Mouse (Mus musculus) layer of hippocampus, adult 2 months (tissue): ENCODE data around the gene C1d. TPM values are rescaled to one million over a fixed set of nuclear protein-coding genes. Genes with fewer than 3 reads are reported as not detected.

Source experiments
- DNase-seq, 2 experiments: peaks; one replicate each; pipeline ENCODE4 v3.0.0; 2022; ENCODE audit warnings: low spot score in 2 of 2
- H3K27ac ChIP-seq: fragments of 200-600 bp; 2 replicates; pipeline ENCODE4 v1.8.1; 2022
- H3K4me3 ChIP-seq: fragments of 200-600 bp; 2 replicates; pipeline ENCODE4 v1.8.1; 2022; ENCODE audit warnings: mild to moderate bottlenecking
- CTCF ChIP-seq: fragments of 200-600 bp; conservative IDR thresholded peaks from 2 replicates; pipeline ENCODE4 v1.8.1; 2022; ENCODE audit warnings: antibody characterized with exemption, mild to moderate bottlenecking, moderate library complexity
- total RNA-seq, 2 experiments: library from RNA; stranded (reverse); gene quantifications; 2 replicates each; pipeline ENCODE4 v1.2.3; 2021

Gene C1d
- total RNA-seq, 2 experiments from 2014 or later: 44.8 to 50.8 TPM

- no peak overlapping the region for H3K27ac ChIP-seq
- no peak for DNase-seq
- H3K4me3 ChIP-seq: no peak overlapping the region
- TF ChIP-seq CTCF: no peak
Measured at GRCm38 (mm10) chr11:17268801-17269200, 11.4 kb downstream of the C1d start.

DNA sequence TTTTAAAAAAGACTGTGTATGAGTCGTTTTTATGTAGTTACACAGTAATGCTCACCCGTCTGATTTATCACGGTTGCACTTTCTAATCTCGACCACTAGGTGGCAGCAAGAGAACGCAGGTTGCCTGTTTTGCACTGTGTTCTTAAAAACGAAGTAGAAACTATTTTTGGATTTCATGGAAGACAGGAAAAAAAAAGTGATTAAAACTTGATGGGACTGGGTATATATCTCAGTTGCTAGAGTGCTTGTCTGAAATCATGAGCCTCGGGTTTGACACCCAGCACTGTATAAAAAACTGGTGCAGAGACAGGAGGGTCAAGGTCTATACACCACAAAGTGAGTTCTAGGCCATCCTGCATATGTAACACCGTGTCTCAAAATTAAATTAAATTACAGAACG is 22.6 kb downstream of the C1d start:
- H3K27ac ChIP-seq: no peak overlapping the region
- no peak overlapping the region for H3K4me3 ChIP-seq
- peak; percentile 92 for TF ChIP-seq CTCF
- peak in 1 of 2 experiments; percentile 59 for DNase-seq

GRCm38 (mm10) chr11:17284055-17284454 is 26.7 kb downstream of the C1d start:
- H3K4me3 ChIP-seq: no peak overlapping the region
- no peak overlapping the region for H3K27ac ChIP-seq
- no peak for DNase-seq
- peak; percentile 68 for TF ChIP-seq CTCF

- TF ChIP-seq CTCF: no peak
- no peak for DNase-seq
- no peak overlapping the region for H3K27ac ChIP-seq
- H3K4me3 ChIP-seq: no peak overlapping the region
Measured at GRCm38 (mm10) chr11:17288884-17289283, 31.5 kb downstream of the C1d start.

DNA sequence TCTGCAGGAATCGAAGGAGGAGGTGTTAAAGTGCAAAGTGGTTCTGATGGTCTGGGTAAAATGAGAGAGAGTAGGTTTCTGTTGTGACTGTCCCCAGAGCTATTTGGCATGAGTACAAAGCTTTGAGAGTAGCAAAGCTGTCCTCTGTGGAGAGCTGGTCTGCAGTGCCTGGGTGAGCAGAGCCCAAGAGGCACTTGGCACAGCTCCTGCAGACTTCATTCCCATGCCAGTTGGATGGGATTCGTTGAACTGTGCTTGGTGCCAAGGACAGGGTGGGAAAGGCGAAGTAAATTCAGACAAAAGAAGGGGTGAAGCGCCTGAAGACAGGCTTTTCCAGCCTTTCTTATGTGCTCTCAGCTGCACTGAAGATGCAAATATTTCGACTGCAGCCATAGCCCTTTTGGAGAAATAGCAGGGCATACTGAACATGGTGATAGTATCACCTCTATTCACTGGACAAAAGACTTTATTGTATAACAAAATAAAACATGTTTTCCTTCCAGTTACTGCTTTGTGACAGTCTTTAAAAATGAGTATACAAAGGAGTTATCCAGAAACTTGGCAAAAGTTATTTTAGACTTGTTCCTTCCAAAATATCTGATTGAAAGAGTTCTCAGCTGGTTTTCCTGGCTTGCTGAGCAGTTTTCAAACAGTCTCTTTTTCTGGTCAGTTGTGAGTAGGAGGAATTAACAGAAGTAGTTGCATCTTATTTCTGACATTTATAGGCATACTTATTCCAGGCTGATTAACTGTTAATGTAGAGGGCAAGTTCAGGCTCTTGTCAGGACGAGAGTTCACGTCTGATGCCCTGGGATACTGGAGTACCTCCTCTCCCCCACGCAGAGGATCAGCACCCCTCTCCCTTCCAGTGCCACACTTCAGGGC is 48.9 kb downstream of the C1d start:
- Histone ChIP-seq H3K4me3 (no peak overlapping the region), H3K27ac (no peak overlapping the region)
- DNase-seq: peak; percentile 48 to 72
- TF ChIP-seq CTCF: no peak

GRCm38 (mm10) chr11:17307457-17307856 is 50.1 kb downstream of the C1d start:
- no peak overlapping the region for H3K27ac ChIP-seq
- TF ChIP-seq CTCF: no peak
- DNase-seq: no peak
- no peak overlapping the region for H3K4me3 ChIP-seq

Other genes starting within 250 kb of the C1d start
- 100 to 1,000 TPM; 123 to 124 TPM for gene Cnrip1, start 206.0 kb upstream of the C1d start, total RNA-seq
- gene Plek, start 205.2 kb upstream of the C1d start, total RNA-seq: 1 to 10 TPM; 6.9 TPM
- gene Ppp3r1, start 98.3 kb upstream of the C1d start, total RNA-seq: 100 to 1,000 TPM; 877 to 906 TPM
- 10 to 100 TPM in 1 of 2 experiments, 1 to 10 TPM in 1; 9.5 to 10.2 TPM for gene Wdr92, start 75.5 kb upstream of the C1d start, total RNA-seq
- gene Pno1, start 46.0 kb upstream of the C1d start, total RNA-seq: 10 to 100 TPM; 27.6 TPM